Mouse (Mus musculus): Measurements from ENCODE around the gene Mmd2. TPM values are rescaled to one million over a fixed set of nuclear protein-coding genes. Genes with fewer than 3 reads are reported as not detected.

The Mmd2 gene
- polyA plus RNA-seq, 1 experiment from 2014 or later, result 40.9 TPM

DNA sequence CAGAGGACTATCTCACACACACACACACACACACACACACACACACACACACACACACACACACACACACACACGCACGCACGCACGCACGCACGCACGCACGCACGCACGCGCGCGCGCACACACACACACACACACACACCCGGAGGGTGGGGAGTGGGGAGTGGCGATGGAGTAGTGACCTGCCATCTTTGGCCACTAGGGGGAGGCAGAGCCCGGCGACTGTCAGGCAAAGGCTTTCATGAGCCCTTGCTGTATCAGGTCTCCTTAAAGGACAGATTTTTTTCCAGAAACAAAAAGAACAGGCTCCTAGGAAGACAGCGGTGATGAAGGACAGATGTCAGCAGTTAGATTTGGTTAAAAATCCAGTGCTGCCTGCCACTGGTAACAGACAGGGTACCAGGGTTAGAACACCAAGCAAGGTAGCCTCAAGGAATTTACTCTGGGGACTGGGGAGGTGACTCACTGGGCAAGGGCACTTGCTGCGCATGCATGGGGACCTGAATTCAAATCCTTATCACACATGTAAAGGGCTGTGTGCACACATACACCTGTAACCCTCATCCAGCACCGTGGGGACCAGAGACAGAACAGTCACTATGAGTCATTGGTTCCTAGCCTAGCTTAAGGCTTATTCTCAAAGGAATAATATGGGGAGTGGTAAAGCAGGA is 51.1 kb downstream of the Mmd2 start:
- peak; percentile 65 for ATAC-seq (replicated peaks)
- H3K4me3 ChIP-seq, result no peak overlapping the region
- no peaks in the 10 kb centered on the region for H3K27me3 ChIP-seq (replicated peaks)
- 0 out of 2 replicates have a peak overlapping the region, but pooled peaks have one; percentile 22 for H3K27ac ChIP-seq
- H3K4me2 ChIP-seq, result no peak overlapping the region
- no peaks in the 10 kb centered on the region for H3K9me3 ChIP-seq
- H3K9ac ChIP-seq, result no peak overlapping the region
- H3K4me1 ChIP-seq, result no peaks in the 10 kb centered on the region
- no peaks in the 10 kb centered on the region for H3K36me3 ChIP-seq (replicated peaks)
- 28% methylated on average over 21 of the region's 21 CpGs for WGBS

DNA sequence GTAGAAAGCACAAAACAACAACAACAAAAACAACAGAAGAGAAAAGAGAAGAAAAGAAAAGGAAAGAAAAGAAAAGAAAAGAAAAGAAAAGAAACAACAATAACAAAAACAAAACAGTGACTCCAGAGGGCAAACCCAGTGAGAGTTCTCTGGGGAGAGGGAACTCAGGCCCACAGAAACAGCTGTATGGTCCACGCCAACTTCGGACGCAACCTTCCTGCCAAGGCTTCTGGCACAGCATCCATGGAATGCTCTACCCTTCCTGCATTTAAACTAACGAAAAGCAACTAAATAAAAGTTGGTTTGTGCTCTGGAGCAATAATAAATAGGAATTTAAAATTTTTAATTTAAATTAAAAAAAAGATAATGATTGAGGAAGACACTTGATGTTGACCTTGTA is 51.9 kb downstream of the Mmd2 start:
- no peaks in the 10 kb centered on the region for H3K27me3 ChIP-seq (replicated peaks)
- no peak overlapping the region for H3K4me3 ChIP-seq
- no peaks in the 10 kb centered on the region for H3K4me1 ChIP-seq
- no peaks in the 10 kb centered on the region for H3K36me3 ChIP-seq (replicated peaks)
- no peak for ATAC-seq (replicated peaks)
- no peak overlapping the region for H3K27ac ChIP-seq
- H3K4me2 ChIP-seq, result no peak overlapping the region
- H3K9ac ChIP-seq, result no peak overlapping the region
- WGBS, result 88% methylated on average over 4 of the region's 4 CpGs
- H3K9me3 ChIP-seq, result no peaks in the 10 kb centered on the region

DNA sequence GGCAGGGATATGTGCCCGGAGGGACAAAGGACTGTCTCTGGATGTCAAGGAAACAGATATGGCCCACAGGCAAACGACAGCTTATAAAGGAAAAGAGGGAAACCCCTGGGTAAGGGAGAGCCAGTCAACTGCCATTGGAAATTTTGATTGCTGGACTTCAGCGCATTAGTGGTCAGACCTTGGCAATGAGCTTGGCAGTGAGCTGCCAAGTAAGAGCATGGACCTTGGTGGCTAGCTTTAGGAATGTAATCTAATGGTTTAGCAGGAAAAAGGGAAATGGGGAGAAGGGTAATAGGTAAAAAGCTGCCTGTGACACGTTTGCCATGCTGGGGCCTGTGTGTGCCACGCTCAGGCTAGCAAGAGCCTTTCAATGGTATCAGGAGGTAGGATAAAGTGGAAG is 52.7 kb downstream of the Mmd2 start:
- no peaks in the 10 kb centered on the region for H3K4me1 ChIP-seq
- H3K36me3 ChIP-seq (replicated peaks), result no peaks in the 10 kb centered on the region
- H3K9me3 ChIP-seq, result no peaks in the 10 kb centered on the region
- ATAC-seq (replicated peaks), result no peak
- no peaks in the 10 kb centered on the region for H3K27me3 ChIP-seq (replicated peaks)
- 81% methylated on average over 5 of the region's 5 CpGs for WGBS
- H3K4me3 ChIP-seq, result no peak overlapping the region
- no peak overlapping the region for H3K27ac ChIP-seq
- no peak overlapping the region for H3K4me2 ChIP-seq
- no peak overlapping the region for H3K9ac ChIP-seq

DNA sequence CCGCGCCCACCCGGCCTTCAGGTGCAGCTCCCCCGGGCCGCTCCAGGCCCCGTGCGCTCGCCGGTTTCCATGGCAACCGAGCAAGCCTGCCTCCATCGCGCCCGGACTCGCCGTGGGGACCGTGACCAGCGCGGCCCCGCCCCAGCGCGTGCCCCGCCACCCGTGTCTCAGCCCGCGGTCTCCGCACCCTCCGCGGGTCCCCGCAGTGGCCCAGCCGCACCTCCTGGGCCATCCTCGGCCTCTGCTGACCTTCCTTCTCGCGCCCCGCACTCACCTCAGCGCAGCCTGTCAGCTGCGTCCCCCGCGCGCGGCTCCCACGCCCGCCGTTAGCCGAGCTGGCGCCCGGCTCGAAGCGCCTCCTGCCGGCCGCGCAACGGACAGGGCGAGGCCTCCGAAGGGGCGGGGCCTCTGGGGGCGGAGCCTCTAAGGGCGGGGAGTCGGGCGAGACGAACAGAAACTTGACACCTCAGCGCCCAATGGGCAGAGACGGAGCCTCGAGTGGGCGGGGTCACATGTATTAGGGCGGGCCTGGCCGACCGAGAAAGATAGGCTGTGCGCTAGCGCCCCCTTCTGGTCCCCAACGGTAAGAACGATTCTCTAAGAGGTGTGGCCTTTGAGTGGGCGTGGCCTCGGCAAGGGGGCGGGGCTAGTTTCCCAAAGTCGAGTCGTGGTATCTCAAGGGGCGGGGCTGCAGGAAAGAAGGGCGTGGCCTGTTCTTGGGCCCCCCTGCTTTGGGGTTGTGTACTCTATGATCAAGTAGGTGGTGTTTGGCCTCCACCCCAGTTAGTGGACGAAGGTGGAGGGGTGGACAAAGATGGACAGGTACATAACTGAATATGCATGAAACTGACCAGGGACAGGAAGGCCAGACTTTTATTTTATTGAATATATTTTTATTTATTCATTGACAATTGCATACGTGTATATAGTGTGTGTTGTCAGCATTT is 57.6 kb downstream of the Mmd2 start, which contains the start of gene Radil:
Gene Radil, minus strand, starts transcription at position 393 of the 947 bp plus-strand sequence.
- Histone ChIP-seq H3K27ac (peak within 1 kb of the TSS; percentile 77), H3K9ac (peak within 1 kb of the TSS; percentile 57), H3K36me3 (replicated peaks) (no peaks in the 10 kb centered on the region), H3K4me1 (peaks cover 13% of the 10 kb centered on the region), H3K4me3 (peak within 1 kb of the TSS; percentile 55), H3K9me3 (no peaks in the 10 kb centered on the region), H3K27me3 (replicated peaks) (no peaks in the 10 kb centered on the region), H3K4me2 (peak within 1 kb of the TSS; percentile 91)
- WGBS, result 2% methylated on average over 78 of the region's 80 CpGs
- ATAC-seq (replicated peaks), result peak; percentile 91

DNA sequence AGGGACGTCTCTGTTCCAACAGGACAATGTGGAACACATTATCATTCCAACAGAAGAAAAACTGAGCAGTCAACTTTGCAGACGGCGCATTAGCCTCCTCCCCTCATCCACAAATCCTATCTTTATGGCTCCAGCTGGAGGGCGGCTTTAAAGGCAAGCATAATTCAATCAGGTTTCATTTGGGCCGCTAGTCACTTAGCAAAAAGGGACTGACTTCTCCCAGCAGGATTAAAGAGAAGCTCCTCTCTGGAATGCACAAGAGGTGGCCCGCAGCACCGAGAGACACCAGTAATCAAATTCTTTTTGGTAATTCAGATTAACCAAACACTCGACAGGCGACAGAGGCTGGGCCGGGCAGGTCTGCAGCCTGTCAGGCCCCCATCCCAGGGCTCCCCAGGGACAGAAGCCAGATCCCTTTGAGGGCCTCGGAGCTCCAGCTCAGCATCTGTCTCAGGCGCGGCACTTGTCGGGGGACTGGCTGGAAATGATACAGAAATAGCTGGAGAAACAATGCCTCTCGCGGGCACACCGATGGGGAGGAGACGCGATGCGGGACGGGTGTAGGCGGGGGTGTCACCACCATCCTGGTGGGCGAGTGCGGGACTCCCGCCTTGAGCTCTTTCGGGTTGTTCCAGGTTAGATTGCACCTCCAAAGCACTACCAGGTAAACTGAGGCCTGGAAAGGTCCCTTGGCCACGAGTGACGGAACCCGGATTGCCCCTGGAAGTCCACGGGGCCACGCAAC is 58.5 kb downstream of the Mmd2 start:
- Histone ChIP-seq H3K9ac (peak overlapping the region; percentile 57), H3K4me3 (peak overlapping the region; percentile 55), H3K4me1 (peaks cover 13% of the 10 kb centered on the region), H3K9me3 (no peaks in the 10 kb centered on the region), H3K27ac (peak overlapping the region; percentile 77), H3K4me2 (peak overlapping the region; percentile 91), H3K36me3 (replicated peaks) (no peaks in the 10 kb centered on the region), H3K27me3 (replicated peaks) (no peaks in the 10 kb centered on the region)
- 2% methylated on average over 31 of the region's 31 CpGs for WGBS
- peak; percentile 53 for ATAC-seq (replicated peaks)

DNA sequence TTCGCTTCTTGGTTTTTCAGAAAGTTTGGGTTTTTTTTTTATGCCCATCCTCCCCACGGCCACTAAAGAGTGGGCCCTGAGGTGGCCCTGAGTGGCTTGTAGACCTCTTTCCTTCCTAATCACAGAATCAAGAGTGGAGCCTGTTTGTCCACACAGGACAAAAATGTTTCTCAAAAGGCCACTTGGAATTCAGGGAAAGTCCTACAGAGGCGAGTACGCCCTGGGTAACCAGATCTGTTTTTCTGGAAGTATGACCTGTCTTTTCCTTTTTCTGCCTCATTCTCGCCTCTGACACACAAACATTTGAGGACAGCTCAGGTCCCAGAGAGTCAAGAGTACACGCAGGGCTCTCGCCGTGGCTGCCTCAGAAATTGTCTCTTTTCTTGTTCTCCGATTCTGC is 59.2 kb downstream of the Mmd2 start:
- Histone ChIP-seq H3K36me3 (replicated peaks) (no peaks in the 10 kb centered on the region), H3K27ac (no peak overlapping the region), H3K4me3 (peak overlapping the region; percentile 55; the same call in 1 of the 2 replicates), H3K27me3 (replicated peaks) (no peaks in the 10 kb centered on the region), H3K9me3 (no peaks in the 10 kb centered on the region), H3K4me1 (peaks cover 13% of the 10 kb centered on the region), H3K4me2 (peak overlapping the region; percentile 91), H3K9ac (no peak overlapping the region)
- WGBS, result 36% methylated on average over 9 of the region's 9 CpGs
- ATAC-seq (replicated peaks), result no peak

DNA sequence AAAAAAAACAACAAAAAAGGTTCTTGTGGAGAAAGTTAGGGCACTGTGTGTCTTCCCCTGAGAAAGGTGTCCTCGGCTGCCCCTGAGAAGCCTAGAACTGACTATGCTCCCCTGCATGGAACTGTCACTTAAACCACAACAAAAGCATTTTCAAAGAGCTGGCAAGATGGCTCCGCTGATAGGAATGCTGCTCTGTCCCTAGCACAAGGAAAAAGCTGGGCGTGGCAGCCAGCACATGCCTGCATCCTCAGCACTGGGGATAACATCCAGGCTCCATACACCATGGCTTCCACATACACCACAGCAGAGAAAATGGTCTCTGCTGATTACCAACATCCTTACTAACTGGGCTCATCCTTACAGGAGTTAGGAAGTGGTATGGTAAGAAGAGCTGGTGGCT is 61.5 kb downstream of the Mmd2 start:
- no peak overlapping the region for H3K9ac ChIP-seq
- no peaks in the 10 kb centered on the region for H3K9me3 ChIP-seq
- no peaks in the 10 kb centered on the region for H3K36me3 ChIP-seq (replicated peaks)
- H3K4me1 ChIP-seq, result peaks cover 13% of the 10 kb centered on the region
- no peak overlapping the region for H3K4me2 ChIP-seq
- H3K4me3 ChIP-seq, result no peak overlapping the region
- no peak overlapping the region for H3K27ac ChIP-seq
- no peaks in the 10 kb centered on the region for H3K27me3 ChIP-seq (replicated peaks)
- WGBS, result 86% methylated on average over 3 of the region's 3 CpGs
- ATAC-seq (replicated peaks), result no peak

DNA sequence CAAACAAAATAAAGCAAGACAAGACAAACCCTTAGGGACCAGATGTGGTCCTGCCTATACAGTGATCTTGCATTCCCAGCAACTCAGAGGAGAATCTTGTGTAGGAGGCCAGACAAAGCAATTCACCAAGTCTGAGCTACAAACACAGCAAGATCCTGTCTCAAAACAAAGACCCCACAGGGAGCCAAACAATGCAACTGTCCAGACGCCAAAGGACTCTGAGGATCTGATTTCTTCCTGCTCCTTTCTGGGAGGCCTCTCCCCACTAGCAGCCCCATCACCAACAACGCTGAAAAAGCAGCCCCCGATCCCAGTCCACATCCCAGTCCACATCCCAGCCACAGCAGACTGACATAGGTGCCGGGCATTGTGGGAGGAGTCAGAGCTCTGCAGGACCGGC is 62.3 kb downstream of the Mmd2 start:
- H3K27ac ChIP-seq, result no peak overlapping the region
- no peak overlapping the region for H3K4me2 ChIP-seq
- H3K9ac ChIP-seq, result no peak overlapping the region
- H3K27me3 ChIP-seq (replicated peaks), result no peaks in the 10 kb centered on the region
- 9% methylated on average over 5 of the region's 5 CpGs for WGBS
- H3K4me1 ChIP-seq, result peaks cover 13% of the 10 kb centered on the region
- no peak for ATAC-seq (replicated peaks)
- no peak overlapping the region for H3K4me3 ChIP-seq
- H3K9me3 ChIP-seq, result no peaks in the 10 kb centered on the region
- no peaks in the 10 kb centered on the region for H3K36me3 ChIP-seq (replicated peaks)

DNA sequence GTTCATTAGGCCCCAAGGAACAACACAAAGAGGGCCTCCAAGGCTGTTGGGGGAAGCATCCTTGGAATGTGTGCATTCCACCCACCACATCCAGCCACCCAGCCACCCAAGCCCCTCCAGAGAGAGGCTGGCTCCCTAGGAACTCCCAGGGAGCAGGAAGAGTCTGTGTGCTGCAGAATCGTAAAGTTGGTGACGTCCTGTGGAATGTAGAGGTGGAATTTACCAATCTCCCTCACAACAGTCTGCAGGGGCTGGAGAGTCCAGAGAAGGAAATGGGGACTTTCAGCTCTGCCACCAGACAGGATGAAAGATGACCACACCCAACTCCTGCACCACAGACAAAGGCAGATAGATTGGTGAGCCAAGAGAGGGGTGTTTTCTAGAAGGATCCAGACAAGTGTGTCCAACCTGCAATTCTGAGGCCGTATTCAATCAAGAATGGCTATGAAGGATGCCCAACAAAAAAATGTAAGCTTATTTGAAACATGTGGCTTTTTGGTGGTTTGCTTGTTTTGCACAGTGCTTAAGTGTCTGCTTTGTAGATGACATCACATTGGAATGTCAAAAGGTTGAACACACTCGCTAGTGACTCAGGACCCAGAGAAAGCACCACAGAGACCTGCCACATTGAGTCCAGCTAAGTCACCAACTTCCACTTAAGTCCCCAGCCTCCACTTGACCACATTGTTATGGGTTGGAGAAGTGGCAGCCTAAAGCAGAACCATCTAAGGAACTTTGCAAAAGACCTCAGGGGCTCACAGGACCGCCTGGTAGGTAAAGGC is 63.4 kb downstream of the Mmd2 start:
- Histone ChIP-seq H3K9ac (no peak overlapping the region), H3K4me1 (peaks cover 12% of the 10 kb centered on the region), H3K27ac (no peak overlapping the region), H3K27me3 (replicated peaks) (no peaks in the 10 kb centered on the region), H3K36me3 (replicated peaks) (no peaks in the 10 kb centered on the region), H3K4me3 (no peak overlapping the region), H3K9me3 (no peaks in the 10 kb centered on the region), H3K4me2 (no peak overlapping the region)
- ATAC-seq (replicated peaks), result no peak
- WGBS, result 84% methylated on average over 5 of the region's 5 CpGs

DNA sequence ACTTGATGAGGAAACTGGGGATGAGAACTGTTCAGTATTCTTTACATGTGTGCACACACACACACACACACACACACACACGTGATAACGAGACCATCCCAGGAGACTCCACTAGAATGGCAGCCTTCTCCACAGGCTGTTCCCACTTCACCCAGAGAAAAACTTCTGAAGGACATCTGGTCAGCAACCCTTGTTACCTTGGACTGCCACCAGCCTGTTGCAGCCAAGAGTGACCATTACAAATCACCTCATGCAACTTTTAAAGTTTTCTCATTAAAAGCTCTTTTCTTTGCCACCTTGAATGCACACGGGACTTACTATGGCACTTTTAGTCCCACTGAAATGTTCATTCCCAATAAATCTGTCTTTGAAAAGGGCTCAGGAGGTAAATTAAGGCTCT is 71.3 kb downstream of the Mmd2 start:
- no peaks in the 10 kb centered on the region for H3K9me3 ChIP-seq
- no peaks in the 10 kb centered on the region for H3K36me3 ChIP-seq (replicated peaks)
- no peak overlapping the region for H3K27ac ChIP-seq
- no peak overlapping the region for H3K9ac ChIP-seq
- no peak overlapping the region for H3K4me3 ChIP-seq
- H3K4me1 ChIP-seq, result no peaks in the 10 kb centered on the region
- ATAC-seq (replicated peaks), result no peak
- H3K27me3 ChIP-seq (replicated peaks), result no peaks in the 10 kb centered on the region
- no peak overlapping the region for H3K4me2 ChIP-seq
- 92% methylated on average over 3 of the region's 3 CpGs for WGBS

DNA sequence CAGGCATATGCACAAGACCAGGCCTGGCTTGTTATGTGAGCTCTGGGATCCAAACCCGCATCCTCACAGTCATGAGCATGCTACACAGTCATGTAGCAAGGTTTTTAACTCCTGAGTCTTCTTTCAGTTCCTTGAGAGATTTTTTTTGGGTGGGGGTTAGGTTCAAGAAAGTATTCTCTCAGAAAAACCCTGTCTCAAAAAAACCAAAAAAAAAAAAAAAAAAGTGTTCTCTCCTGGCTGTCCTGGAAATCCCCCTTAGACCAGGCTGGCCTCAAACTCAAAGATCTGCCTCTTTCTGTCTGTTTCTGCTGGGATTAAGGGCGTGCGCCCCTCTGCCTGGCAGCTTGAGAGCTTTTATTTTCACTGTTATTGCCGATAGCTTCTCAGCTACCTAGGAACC is 73.2 kb downstream of the Mmd2 start:
- Histone ChIP-seq H3K9me3 (no peaks in the 10 kb centered on the region), H3K4me3 (no peak overlapping the region), H3K36me3 (replicated peaks) (no peaks in the 10 kb centered on the region), H3K27me3 (replicated peaks) (peaks cover 2% of the 10 kb centered on the region; the same call in 1 of the 2 replicates), H3K4me2 (no peak overlapping the region), H3K4me1 (no peaks in the 10 kb centered on the region), H3K9ac (no peak overlapping the region), H3K27ac (no peak overlapping the region)
- ATAC-seq (replicated peaks), result no peak
- WGBS, result 80% methylated on average over 4 of the region's 4 CpGs
